Mouse (Mus musculus) layer of hippocampus, adult 18-20 months (tissue): ENCODE data around the gene Rnaseh2c. TPM values are rescaled to one million over a fixed set of nuclear protein-coding genes. Genes with fewer than 3 reads are reported as not detected.
A peak's percentile ranks its signal among the peaks of the same experiment; 100 is the strongest.

Experiments used
- DNase-seq, 2 experiments: peaks; one replicate each; pipeline ENCODE4 v3.0.0; 2022; ENCODE audit warnings: low spot score in 2 of 2
- total RNA-seq, 2 experiments: library from RNA; stranded (reverse); gene quantifications; 2 replicates each; pipeline ENCODE4 v1.2.3; 2021

Rnaseh2c gene
- total RNA-seq, 2 experiments from 2014 or later, result 72.0 to 79.8 TPM

GRCm38 (mm10) chr19:5572331-5573125 is 29.1 kb upstream of the Rnaseh2c start:
- DNase-seq, result peak; percentile 25 to 66

DNA sequence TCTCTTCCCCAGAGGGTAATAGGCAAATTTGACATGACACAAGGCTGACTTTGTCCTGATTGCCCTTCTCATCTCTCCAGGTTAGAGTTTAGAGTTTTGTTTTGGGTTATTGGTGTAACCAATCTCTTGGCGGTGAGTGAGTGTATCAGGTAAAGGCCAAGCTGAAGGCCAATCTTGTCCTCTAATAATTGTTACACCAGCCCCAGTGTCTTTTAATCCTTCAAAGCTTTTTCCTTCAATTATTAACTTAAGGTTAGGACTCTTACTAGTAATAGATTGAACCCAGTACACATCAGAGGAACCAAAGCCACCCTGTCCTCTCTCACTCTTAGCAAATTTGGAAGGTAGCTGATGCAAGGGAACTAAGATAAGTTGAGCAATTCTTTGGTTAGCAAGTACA is 26.3 kb upstream of the Rnaseh2c start:
- no peak for DNase-seq

DNA sequence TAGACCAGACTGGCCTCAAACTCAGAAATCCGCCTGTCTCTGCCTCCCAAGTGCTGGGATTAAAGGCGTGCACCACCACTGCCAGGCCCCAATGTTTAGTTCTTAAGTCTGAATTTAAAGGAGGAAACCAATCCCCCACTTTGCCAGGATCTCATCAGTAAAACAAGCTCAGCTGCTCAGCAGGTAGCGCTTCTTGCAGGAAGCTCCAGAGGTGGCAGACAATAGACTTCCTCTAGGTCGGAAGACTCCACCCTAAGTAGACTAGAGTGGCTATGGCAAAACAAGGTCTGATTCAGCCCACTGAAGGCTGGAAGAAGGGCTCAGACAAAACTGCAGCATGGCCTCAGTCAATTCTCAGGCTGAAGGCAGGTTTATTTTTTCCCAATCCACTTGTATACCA is 21.7 kb upstream of the Rnaseh2c start:
- DNase-seq, result no peak

- no peak for DNase-seq
Measured at GRCm38 (mm10) chr19:5580776-5581175, 20.9 kb upstream of the Rnaseh2c start.

GRCm38 (mm10) chr19:5581995-5582394 is 19.7 kb upstream of the Rnaseh2c start:
- DNase-seq, result no peak

- DNase-seq, result no peak
Measured at GRCm38 (mm10) chr19:5589159-5589558, 12.5 kb upstream of the Rnaseh2c start.

GRCm38 (mm10) chr19:5591888-5592287 is 9.8 kb upstream of the Rnaseh2c start:
- DNase-seq, result no peak

- no peak for DNase-seq
Measured at GRCm38 (mm10) chr19:5599224-5599623, 2.4 kb upstream of the Rnaseh2c start.

- DNase-seq, result no peak
Measured at GRCm38 (mm10) chr19:5603664-5604063, 2.0 kb downstream of the Rnaseh2c start.

DNA sequence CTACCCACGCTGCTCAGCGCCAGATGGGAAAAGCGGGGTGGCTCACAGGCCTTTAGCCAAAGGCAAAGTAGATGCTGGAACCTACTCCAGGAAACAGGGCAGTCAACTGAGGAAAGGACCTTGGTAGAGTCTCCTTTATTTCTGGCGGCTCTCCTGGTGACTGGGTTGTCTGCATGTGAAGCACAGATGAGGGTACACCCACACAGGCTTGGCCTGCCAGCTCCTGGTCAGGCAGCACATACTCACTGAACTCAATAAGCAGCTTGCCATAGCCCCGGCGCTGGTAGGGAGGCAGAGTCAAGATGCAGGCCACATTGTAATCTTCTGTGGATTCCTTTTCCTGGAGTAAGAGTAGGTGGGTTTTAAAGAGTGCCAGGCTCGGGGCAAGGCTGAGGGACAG is 3.5 kb downstream of the Rnaseh2c start:
- DNase-seq, result peak in 1 of 2 experiments; percentile 63

DNA sequence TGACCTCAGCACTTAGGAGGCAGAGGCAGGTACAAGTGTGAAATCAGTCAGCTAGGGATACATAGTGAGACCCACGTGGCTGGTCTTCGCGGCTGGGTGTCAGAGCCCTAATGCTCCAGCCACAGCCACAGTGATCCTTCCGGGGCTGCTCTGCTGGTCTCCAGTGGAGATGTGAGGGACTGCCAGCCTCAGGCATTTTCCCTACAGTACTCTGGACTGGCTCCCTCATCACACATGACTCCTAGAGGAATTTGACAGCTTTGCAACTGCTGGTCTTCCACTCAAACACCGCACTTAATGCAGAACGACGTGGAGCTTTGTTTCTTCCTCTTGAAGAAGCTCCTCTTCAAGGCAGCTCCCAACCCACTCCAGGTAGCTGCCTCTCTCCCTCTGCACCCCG is 4.5 kb downstream of the Rnaseh2c start:
- DNase-seq, result no peak

DNA sequence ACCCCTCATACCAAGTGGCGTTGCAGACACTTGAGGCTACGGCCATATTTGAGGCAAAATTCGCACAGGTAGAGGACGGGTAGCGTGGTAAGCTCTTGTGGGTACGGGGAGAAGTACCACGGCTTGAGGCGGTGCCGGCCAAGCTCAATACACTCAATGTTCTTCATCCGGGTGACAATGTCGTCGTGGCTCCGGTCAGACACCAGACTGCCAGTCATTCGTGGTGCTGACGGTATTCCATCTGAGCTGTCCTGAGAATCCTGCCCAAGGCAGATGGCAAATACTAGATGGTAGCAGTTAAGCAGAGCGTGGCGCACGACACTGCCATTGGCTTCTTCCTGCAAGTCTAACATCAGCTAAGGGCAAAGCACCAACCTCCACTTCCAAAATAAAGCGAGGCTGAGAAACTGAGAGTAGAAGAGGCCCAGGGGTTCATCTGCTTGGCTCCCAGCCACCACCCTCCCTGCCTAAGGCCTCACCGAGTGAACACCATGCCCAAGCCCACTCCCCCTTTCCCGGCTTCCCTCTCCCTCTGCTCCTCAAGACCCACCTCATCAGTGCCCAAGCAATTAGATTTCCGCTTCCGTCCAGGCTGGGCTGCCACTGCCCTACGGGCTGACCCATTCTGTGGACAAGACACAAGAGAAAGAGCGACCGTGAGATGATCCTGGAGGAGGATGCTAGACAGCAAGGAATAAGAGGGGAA is 6.2 kb downstream of the Rnaseh2c start:
- no peak for DNase-seq

DNA sequence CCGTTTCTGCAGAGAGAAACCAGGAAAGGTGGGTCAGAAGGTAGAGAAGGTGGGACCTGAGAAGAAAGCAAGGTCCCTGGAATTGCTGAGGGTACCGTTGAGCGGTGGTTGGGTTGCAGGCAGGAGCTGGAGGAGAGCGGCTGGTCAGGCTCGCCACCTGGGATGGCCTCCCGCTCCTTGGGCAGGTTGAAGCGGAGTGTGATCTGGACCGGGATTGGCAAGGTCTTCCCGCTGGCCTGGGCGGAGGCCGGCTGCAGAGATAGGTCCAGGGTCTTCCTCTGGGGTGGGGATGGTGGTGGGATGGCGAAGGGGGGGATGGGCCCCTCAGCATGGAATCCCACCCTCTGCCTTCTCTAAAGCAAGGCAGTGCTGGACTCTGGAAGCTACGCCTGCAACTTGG is 7.0 kb downstream of the Rnaseh2c start:
- no peak for DNase-seq

- DNase-seq, result no peak
Measured at GRCm38 (mm10) chr19:5609171-5609546, 7.5 kb downstream of the Rnaseh2c start.

GRCm38 (mm10) chr19:5609547-5610404 is 8.1 kb downstream of the Rnaseh2c start, which contains the start of gene Kat5:
Kat5 (minus strand) TSS chr19:5610237.
- peak; percentile 90 to 95 for DNase-seq

DNA sequence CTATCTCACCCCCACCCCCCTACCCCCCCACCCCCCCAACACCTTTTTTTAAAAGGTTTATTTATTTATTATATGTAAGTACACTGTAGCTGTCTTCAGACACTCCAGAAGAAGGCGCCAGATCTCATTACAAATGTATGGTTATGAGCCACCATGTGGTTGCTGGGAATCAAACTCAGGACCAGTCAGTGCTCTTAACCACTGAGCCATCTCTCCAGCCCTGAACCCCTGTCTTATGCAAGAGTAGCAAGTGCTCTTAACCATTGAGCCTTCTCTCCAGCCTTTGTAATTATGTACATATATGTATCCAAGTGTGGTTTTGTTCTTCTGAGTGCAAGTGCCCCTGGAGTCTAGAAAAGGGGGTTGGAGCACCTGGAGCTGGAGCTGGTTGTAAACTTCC is 10.3 kb downstream of the Rnaseh2c start:
- no peak for DNase-seq

DNA sequence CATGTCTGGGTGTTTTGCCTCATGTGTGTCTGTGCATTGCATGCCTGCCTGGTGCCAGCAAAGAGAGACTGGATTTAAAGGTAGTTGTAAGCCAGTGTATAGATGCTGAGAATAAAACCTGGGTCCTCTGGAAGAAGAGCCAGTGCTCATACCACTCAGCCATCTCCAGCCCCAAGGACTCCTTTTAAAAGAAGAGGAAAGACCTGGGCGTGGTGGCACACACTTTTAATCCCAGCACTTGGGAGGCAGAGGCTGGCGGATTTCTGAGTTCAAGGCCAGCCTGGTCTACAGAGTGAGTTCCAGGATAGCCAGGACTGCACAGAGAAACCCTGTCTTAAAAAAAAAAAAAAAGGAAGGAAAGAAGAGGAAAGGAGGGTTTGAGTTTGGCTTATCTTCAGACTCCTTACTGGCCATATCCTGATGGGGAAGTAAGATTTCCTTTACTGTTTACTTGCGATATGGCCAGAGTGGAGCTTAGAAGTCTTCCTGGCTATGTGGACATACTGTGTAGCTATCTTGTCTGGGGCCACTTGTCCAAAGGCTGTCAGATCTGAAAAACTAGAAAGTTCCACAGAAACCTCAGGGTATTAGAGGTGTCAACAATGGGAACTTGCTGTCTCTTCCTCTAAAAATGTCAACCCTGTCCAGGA is 11.2 kb downstream of the Rnaseh2c start:
- no peak for DNase-seq

- DNase-seq, result no peak
Measured at GRCm38 (mm10) chr19:5614953-5615352, 13.3 kb downstream of the Rnaseh2c start.

GRCm38 (mm10) chr19:5620007-5620406 is 18.3 kb downstream of the Rnaseh2c start:
- DNase-seq, result no peak

DNA sequence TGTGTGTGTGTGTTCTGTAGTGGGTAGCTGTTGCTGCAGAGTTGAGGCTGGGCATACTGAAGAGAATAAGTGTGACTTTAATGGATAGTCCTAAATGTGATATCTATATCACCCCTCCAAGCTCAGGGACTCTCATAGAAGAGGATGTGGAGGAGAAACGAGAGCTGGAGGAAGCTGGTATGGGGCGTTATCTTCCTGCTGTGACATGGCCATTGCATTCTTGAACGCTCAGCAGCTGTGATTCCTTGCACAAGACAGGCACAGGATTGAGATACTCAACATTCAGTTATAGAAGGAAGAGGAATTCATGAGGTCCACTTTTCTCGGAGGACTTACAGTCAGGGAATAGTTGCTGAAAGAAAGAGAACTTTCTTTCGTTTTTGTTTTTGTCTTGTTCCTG is 20.2 kb downstream of the Rnaseh2c start:
- no peak for DNase-seq

DNA sequence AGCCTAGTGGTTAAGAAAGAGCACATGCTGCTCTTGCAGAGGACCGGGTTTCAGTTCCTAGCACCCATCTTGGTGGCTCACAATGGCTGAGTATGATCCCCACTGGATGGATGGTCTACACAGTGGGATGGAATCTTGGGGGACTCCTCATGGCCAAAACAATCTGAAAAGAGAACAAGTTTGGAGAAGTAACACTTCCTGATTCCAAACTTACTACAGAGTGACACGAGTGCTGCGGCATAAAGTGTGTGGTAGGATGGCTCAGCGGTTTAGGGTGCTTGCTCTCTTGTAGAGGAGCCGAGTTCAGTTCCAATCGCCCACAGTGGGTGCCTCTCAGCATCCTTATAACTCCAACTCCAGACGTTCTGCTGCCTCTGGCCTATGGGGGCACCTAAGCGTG is 23.6 kb downstream of the Rnaseh2c start:
- no peak for DNase-seq
